Mouse (Mus musculus) ES-E14 (cell line): ENCODE data around the gene Far2.

Experiments
- CHD2 ChIP-seq: IDR thresholded peaks from 2 replicates; pipeline ENCODE4 v1.6.1; 2014; ENCODE audit warnings: mild to moderate bottlenecking, low read depth, low read length, inconsistent platforms
- HCFC1 ChIP-seq: IDR thresholded peaks from 2 replicates; pipeline ENCODE4 v1.6.1; 2012; ENCODE audit warnings: low read length, inconsistent platforms, borderline replicate concordance; ENCODE audit not compliant: insufficient read depth
- ZC3H11A ChIP-seq: IDR thresholded peaks from 2 replicates; pipeline ENCODE4 v1.6.1; 2012; ENCODE audit warnings: low read depth, mild to moderate bottlenecking, inconsistent platforms, low read length, borderline replicate concordance
- ZNF384 ChIP-seq: IDR thresholded peaks from 2 replicates; pipeline ENCODE4 v1.6.1; 2012; ENCODE audit warnings: low read depth, low read length, inconsistent platforms

- TF ChIP-seq HCFC1 (no peak), CHD2 (no peak), ZNF384 (no peak), ZC3H11A (no peak)
Observed at GRCm38 (mm10) chr6:148068786-148069185, 21.7 kb downstream of the Far2 start.
